Mouse (Mus musculus): ENCODE results near the gene Mzt1.
"Not testable (repeated sequence)": the region's sequence is repeated elsewhere in the genome, so short reads cannot be mapped to it uniquely, and the experiment has no call there.

The Mzt1 gene

GRCm38 (mm10) chr14:99046031-99046781 is at the start of gene Mzt1, which contains the start of gene Bora:
TSS of gene Mzt1 (minus strand) at chr14:99046134.
TSS of gene Bora (plus strand) at chr14:99046222.
- peak; percentile 85 for DNase-seq (ENCODE audit: low read depth)

- DNase-seq (ENCODE audit: low read depth) = no peak
Measured at GRCm38 (mm10) chr14:99088947-99089346, 43.0 kb upstream of the Mzt1 start.

- DNase-seq (ENCODE audit: low read depth) = no peak
Measured at GRCm38 (mm10) chr14:99071146-99071545, 25.2 kb upstream of the Mzt1 start.

GRCm38 (mm10) chr14:99063091-99063490 is 17.2 kb upstream of the Mzt1 start:
- no peak for DNase-seq (ENCODE audit: low read depth)

- no peak for DNase-seq (ENCODE audit: low read depth)
Measured at GRCm38 (mm10) chr14:99060616-99061015, 14.7 kb upstream of the Mzt1 start.

GRCm38 (mm10) chr14:99058959-99059586 is 13.1 kb upstream of the Mzt1 start:
- no peak for DNase-seq (ENCODE audit: low read depth)

- DNase-seq (ENCODE audit: low read depth) = no peak
Measured at GRCm38 (mm10) chr14:99046782-99047181, 848 bp upstream of the Mzt1 start.

- DNase-seq (ENCODE audit: low read depth) = no peak
Measured at GRCm38 (mm10) chr14:99045378-99046030, 430 bp downstream of the Mzt1 start.

GRCm38 (mm10) chr14:99044718-99045117 is 1.2 kb downstream of the Mzt1 start:
- DNase-seq (ENCODE audit: low read depth) = no peak

GRCm38 (mm10) chr14:99044096-99044495 is 1.8 kb downstream of the Mzt1 start:
- DNase-seq (ENCODE audit: low read depth) = no peak

GRCm38 (mm10) chr14:99043499-99043898 is 2.4 kb downstream of the Mzt1 start:
- DNase-seq (ENCODE audit: low read depth) = no peak

GRCm38 (mm10) chr14:99041416-99041815 is 4.5 kb downstream of the Mzt1 start:
- DNase-seq (ENCODE audit: low read depth) = no peak

GRCm38 (mm10) chr14:99039308-99039707 is 6.6 kb downstream of the Mzt1 start:
- DNase-seq (ENCODE audit: low read depth) = not testable (repeated sequence)

GRCm38 (mm10) chr14:99037703-99038102 is 8.2 kb downstream of the Mzt1 start:
- DNase-seq (ENCODE audit: low read depth) = no peak

GRCm38 (mm10) chr14:99036039-99036438 is 9.9 kb downstream of the Mzt1 start:
- DNase-seq (ENCODE audit: low read depth) = no peak

- DNase-seq (ENCODE audit: low read depth) = not testable (repeated sequence)
Measured at GRCm38 (mm10) chr14:99034851-99035250, 11.1 kb downstream of the Mzt1 start.

GRCm38 (mm10) chr14:99032596-99032995 is 13.3 kb downstream of the Mzt1 start:
- DNase-seq (ENCODE audit: low read depth) = no peak

GRCm38 (mm10) chr14:99031337-99031873 is 14.5 kb downstream of the Mzt1 start:
- DNase-seq (ENCODE audit: low read depth) = no peak

- no peak for DNase-seq (ENCODE audit: low read depth)
Measured at GRCm38 (mm10) chr14:99029987-99030386, 15.9 kb downstream of the Mzt1 start.

GRCm38 (mm10) chr14:99022346-99023086 is 23.4 kb downstream of the Mzt1 start:
- DNase-seq (ENCODE audit: low read depth) = no peak

GRCm38 (mm10) chr14:99019136-99019808 is 26.7 kb downstream of the Mzt1 start:
- no peak for DNase-seq (ENCODE audit: low read depth)

Data from c-Kit-positive CD71-negative TER-119-negative erythroid progenitor cells, embryonic 14.5 days (primary cell).